Mouse (Mus musculus): ENCODE data around the gene Cela3a.

GRCm38 (mm10) chr4:137448197-137448596 is 38.6 kb upstream of the Cela3a start:
- TF ChIP-seq CTCF (IDR thresholded peaks at IDR 0.05; ENCODE audit: control insufficient read depth, insufficient read depth, low read length) (no peak), POLR2A (IDR thresholded peaks at IDR 0.05; ENCODE audit: borderline replicate concordance, control insufficient read depth, low read depth, low read length) (no peak)

All from bone marrow, adult 2 months (tissue).